Comparison of ENCODE assay signal across 13 mouse cellular contexts in genomic region chr11:69886907-69887635, GRCm38 (mm10). TPM values are rescaled to one million over a fixed set of nuclear protein-coding genes. Genes with fewer than 3 reads are reported as not detected.
DNase-seq lines count a peak whose midpoint lies in the region; ATAC-seq and TF ChIP-seq lines count a peak whose summit lies in the region.
"Had no signal": no experiment of that assay in that cellular context is flagged by ENCODE, and none has a peak within 500 bp of the region (broad histone marks: within the 10 kb centered on the region; RNA-seq: fewer than 3 reads in every experiment).

No protein-coding gene starts in this region.

- no peaks in the 10 kb centered on the region for H3K9me3 ChIP-seq in forebrain, embryonic 10.5 days
- no peaks in the 10 kb centered on the region for H3K9me3 ChIP-seq in forebrain, embryonic 15.5 days
- H3K9me3 ChIP-seq: stomach, embryonic 15.5 days had no signal

- no peak overlapping the region for H3K9ac ChIP-seq in forebrain, embryonic 15.5 days (replicated peaks)
- H3K9ac ChIP-seq: stomach, embryonic 15.5 days had no signal

- DNase-seq in forebrain, embryonic 10.5 days (ENCODE audit: extremely low spot score, low spot score), result no peak
- DNase-seq in layer of hippocampus, adult 2 months (ENCODE audit: low spot score in 2 of 2), result no peak
- DNase-seq in layer of hippocampus, postnatal 25 days (ENCODE audit: extremely low spot score in 1 of 2, low spot score in 1 of 2), result no peak
- peak; percentile 53 for DNase-seq in kidney, postnatal 14 days
- DNase-seq in lung, postnatal 36 days, result peak; percentile 74
- no peak for DNase-seq in adrenal gland, postnatal 10 days
- DNase-seq in adrenal gland, adult 2 months, result no peak
- DNase-seq: retina, postnatal 1 day had no signal

- no peak overlapping the region for H3K4me3 ChIP-seq in forebrain, embryonic 10.5 days
- no peak overlapping the region for H3K4me3 ChIP-seq in forebrain, embryonic 15.5 days
- no peak overlapping the region for H3K4me3 ChIP-seq in layer of hippocampus, adult 2 months
- H3K4me3 ChIP-seq: stomach, embryonic 15.5 days had no signal

- peak; percentile 40 for TF ChIP-seq CTCF in layer of hippocampus, adult 2 months (conservative IDR thresholded peaks at IDR 0.05)

- no peaks in the 10 kb centered on the region for H3K36me3 ChIP-seq in forebrain, embryonic 10.5 days (replicated peaks)
- H3K36me3 ChIP-seq in forebrain, embryonic 15.5 days, result no peaks in the 10 kb centered on the region
- H3K36me3 ChIP-seq: stomach, embryonic 15.5 days had no signal

- peaks cover 11% of the 10 kb centered on the region; the same call in 1 of the 2 replicates for H3K4me1 ChIP-seq in forebrain, embryonic 10.5 days
- no peaks in the 10 kb centered on the region for H3K4me1 ChIP-seq in forebrain, embryonic 15.5 days
- H3K4me1 ChIP-seq: stomach, embryonic 15.5 days had no signal

- H3K27ac ChIP-seq in forebrain, embryonic 10.5 days, result 0 out of 2 replicates have a peak overlapping the region, but pooled peaks have one; percentile 0
- H3K27ac ChIP-seq in forebrain, embryonic 15.5 days (replicated peaks), result no peak overlapping the region
- H3K27ac ChIP-seq in layer of hippocampus, adult 2 months, result no peak overlapping the region
- H3K27ac ChIP-seq: stomach, embryonic 15.5 days had no signal

- H3K27me3 ChIP-seq in forebrain, embryonic 10.5 days (ENCODE audit: poor library complexity, severe bottlenecking), result peaks cover 11% of the 10 kb centered on the region
- H3K27me3 ChIP-seq in forebrain, embryonic 15.5 days, result 0 out of 2 replicates have a peak, but pooled peaks cover 4% of the 10 kb centered on the region
- H3K27me3 ChIP-seq: stomach, embryonic 15.5 days had no signal

- H3K4me2 ChIP-seq in forebrain, embryonic 15.5 days (replicated peaks), result no peak overlapping the region
- H3K4me2 ChIP-seq: stomach, embryonic 15.5 days had no signal

- 72% methylated on average over 8 of the region's 8 CpGs for WGBS in forebrain, embryonic 10.5 days
- WGBS in forebrain, embryonic 15.5 days, result 73% methylated on average over 8 of the region's 8 CpGs

- no peak for ATAC-seq in forebrain, embryonic 15.5 days (replicated peaks)

RNA-seq across cellular contexts. Expression of gene Kctd11, which starts 5.9 kb away (rescaled TPM):
- 4.8 and 6.7 TPM in 2 replicates for polyA plus RNA-seq in forebrain, embryonic 10.5 days (2016; fragmentation: Nextera tagmentation; extraction: Ambion mirVana)
- polyA plus RNA-seq in forebrain, embryonic 15.5 days (2015; fragmentation: Nextera tagmentation; extraction: Ambion mirVana), result 1.2 and 1.3 TPM in 2 replicates
- total RNA-seq in layer of hippocampus, adult 2 months (2021), result 1 to 10 TPM; 1.3 to 1.4 TPM
- total RNA-seq in layer of hippocampus, postnatal 25 days (2021), result 1 to 10 TPM; 1.2 to 1.3 TPM
- 1 to 10 TPM; 4.1 to 4.2 TPM for total RNA-seq in adrenal gland, postnatal 10 days (2021)
- 1 to 10 TPM; 3.2 to 5.7 TPM for total RNA-seq in adrenal gland, adult 2 months (2021)
- 4.1 and 4.9 TPM in 2 replicates for polyA plus RNA-seq in adrenal gland, adult 2 months (2012; rRNA removed)

RNA-seq across cellular contexts. Expression of gene Acap1, which starts 8.3 kb away (rescaled TPM):
- polyA plus RNA-seq in forebrain, embryonic 10.5 days (2016; fragmentation: Nextera tagmentation; extraction: Ambion mirVana), result 0.84 and 1.3 TPM in 2 replicates
- polyA plus RNA-seq in forebrain, embryonic 15.5 days (2015; fragmentation: Nextera tagmentation; extraction: Ambion mirVana), result 0.48 and 0.51 TPM in 2 replicates
- total RNA-seq in layer of hippocampus, adult 2 months (2021), result not detected
- total RNA-seq in layer of hippocampus, postnatal 25 days (2021), result under 1 TPM; 0.12 to 0.19 TPM
- total RNA-seq in adrenal gland, postnatal 10 days (2021), result 1 to 10 TPM; 4.3 to 4.7 TPM
- total RNA-seq in adrenal gland, adult 2 months (2021), result under 1 TPM; 0.46 to 0.69 TPM
- polyA plus RNA-seq in adrenal gland, adult 2 months (2012; rRNA removed), result 0.71 and 1.0 TPM in 2 replicates

RNA-seq across cellular contexts. Expression of gene Tmem95, which starts 9.3 kb away (rescaled TPM):
- polyA plus RNA-seq in forebrain, embryonic 10.5 days (2016; fragmentation: Nextera tagmentation; extraction: Ambion mirVana), result not detected in 2 replicates
- polyA plus RNA-seq in forebrain, embryonic 15.5 days (2015; fragmentation: Nextera tagmentation; extraction: Ambion mirVana), result not detected in 2 replicates
- not detected for total RNA-seq in layer of hippocampus, adult 2 months (2021)
- total RNA-seq in layer of hippocampus, postnatal 25 days (2021), result not detected
- not detected for total RNA-seq in adrenal gland, postnatal 10 days (2021)
- not detected for total RNA-seq in adrenal gland, adult 2 months (2021)
- not detected in 2 replicates for polyA plus RNA-seq in adrenal gland, adult 2 months (2012; rRNA removed)
- total RNA-seq: adrenal gland, postnatal 4 days had no signal
- polyA plus RNA-seq: C2C12; limb, embryonic 14.5 days; stomach, embryonic 15.5 days had no signal

RNA-seq across cellular contexts. Expression of gene 2810408A11Rik, which starts 13.7 kb away (rescaled TPM):
- 11.9 and 12.2 TPM in 2 replicates for polyA plus RNA-seq in forebrain, embryonic 10.5 days (2016; fragmentation: Nextera tagmentation; extraction: Ambion mirVana)
- 19.9 and 20.7 TPM in 2 replicates for polyA plus RNA-seq in forebrain, embryonic 15.5 days (2015; fragmentation: Nextera tagmentation; extraction: Ambion mirVana)
- 1 to 10 TPM in 1 of 2 experiments, under 1 TPM in 1; 0.64 to 1.0 TPM for total RNA-seq in layer of hippocampus, adult 2 months (2021)
- total RNA-seq in layer of hippocampus, postnatal 25 days (2021), result 1 to 10 TPM in 1 of 2 experiments, under 1 TPM in 1; 0.62 to 1.8 TPM
- 1 to 10 TPM; 3.1 to 3.2 TPM for total RNA-seq in adrenal gland, postnatal 10 days (2021)
- total RNA-seq in adrenal gland, adult 2 months (2021), result under 1 TPM; 0.66 to 0.86 TPM
- 0.18 and 0.74 TPM in 2 replicates for polyA plus RNA-seq in adrenal gland, adult 2 months (2012; rRNA removed)

RNA-seq across cellular contexts. Expression of gene Neurl4, which starts 13.8 kb away (rescaled TPM):
- polyA plus RNA-seq in forebrain, embryonic 10.5 days (2016; fragmentation: Nextera tagmentation; extraction: Ambion mirVana), result 14.3 and 14.8 TPM in 2 replicates
- polyA plus RNA-seq in forebrain, embryonic 15.5 days (2015; fragmentation: Nextera tagmentation; extraction: Ambion mirVana), result 18.5 and 23.0 TPM in 2 replicates
- 100 to 1,000 TPM; 122 to 125 TPM for total RNA-seq in layer of hippocampus, adult 2 months (2021)
- 100 to 1,000 TPM; 108 to 109 TPM for total RNA-seq in layer of hippocampus, postnatal 25 days (2021)
- 10 to 100 TPM; 33.6 to 48.1 TPM for total RNA-seq in adrenal gland, postnatal 10 days (2021)
- total RNA-seq in adrenal gland, adult 2 months (2021), result 10 to 100 TPM; 40.6 to 44.2 TPM
- 38.6 and 47.6 TPM in 2 replicates for polyA plus RNA-seq in adrenal gland, adult 2 months (2012; rRNA removed)

Comparison
In these comparisons a context has a peak if more than half of its experiments do, and no peak if none do; other contexts are left out.
1. DNase-seq: peak in kidney, postnatal 14 days (single experiment) and lung, postnatal 36 days (single experiment); none in forebrain, embryonic 10.5 days (single experiment), layer of hippocampus, adult 2 months (0 of 2), layer of hippocampus, postnatal 25 days (0 of 2), adrenal gland, postnatal 10 days (single experiment) and adrenal gland, adult 2 months (single experiment).